Mouse (Mus musculus): ENCODE measurements at regions not wholly inside any gene's neighbourhood (a gene's known extent, or its start where the extent isn't known, plus 50 kb on each side); places are given as distances from the start of the nearest gene placed in this dataset.
"Not testable (repeated sequence)": the region's sequence is repeated elsewhere in the genome, so short reads cannot be mapped to it uniquely, and the experiment has no call there.

DNA sequence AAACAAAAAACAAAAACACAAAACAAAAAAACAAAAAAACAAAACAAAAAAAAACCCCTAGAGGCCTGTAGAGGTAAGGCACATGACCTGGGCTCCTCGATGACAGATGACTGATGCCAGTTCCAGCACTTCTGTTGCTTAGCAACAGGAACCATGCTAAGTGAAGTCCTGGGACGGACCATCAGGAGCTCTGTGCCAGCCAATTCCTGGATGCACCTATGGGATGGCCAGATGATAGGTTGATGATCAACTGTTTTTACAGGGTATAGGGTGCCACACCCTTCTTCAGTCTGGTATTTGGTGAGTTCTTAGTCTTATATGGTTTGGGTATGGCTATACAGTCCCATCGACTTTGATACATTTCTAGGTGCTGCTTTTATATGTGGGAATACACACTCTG lies 209.9 kb downstream of the Med10 start:
- CTCF ChIA-PET, result no interaction called here

GRCm38 (mm10) chr13:70015183-70015582 lies 213.0 kb downstream of the Med10 start:
- CTCF ChIA-PET, result no interaction called here

- CTCF ChIA-PET, result no interaction called here
Measured at GRCm38 (mm10) chr13:70017535-70017934, 215.3 kb downstream of the Med10 start.

DNA sequence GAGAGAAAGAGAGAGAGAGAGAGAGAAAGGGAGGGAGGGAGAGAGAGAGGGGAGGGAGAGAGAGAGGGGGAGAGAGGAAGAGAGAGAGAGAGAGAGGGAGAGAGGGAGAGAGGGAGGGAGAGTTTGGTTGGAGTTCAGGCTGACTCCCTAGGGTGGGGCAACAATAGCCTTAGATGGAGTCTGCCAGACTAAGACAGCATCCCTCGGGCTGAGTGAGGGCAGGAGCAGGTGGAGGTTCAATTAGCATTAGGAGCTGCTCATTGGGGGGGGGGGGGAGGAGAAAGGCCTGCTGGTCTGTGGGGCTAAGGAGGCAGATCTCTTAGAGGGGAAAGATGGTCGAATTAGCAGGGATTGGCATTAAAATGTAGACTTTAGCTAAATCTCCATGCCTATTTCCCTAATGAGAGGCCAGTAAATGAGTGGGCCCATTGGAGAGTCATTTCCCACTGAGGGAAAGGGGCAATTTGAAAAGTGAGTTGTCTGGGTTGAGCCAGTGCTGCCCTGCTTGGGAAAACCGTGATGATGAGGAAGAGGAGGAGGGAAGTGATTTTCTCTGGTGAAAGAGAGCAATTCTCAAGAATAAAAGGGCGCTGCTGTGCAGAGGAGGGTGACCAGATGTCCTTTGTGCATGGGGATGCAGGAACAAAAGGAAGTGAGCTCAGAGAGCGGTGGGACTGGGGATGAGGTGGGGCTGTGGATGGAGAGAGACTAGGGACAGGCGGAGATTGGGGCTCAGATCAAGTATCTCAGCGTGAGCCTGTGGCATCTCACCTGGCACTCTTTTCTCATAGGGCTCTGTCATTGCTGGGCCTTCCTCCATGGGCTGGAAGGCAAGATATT lies 218.0 kb downstream of the Med10 start:
- CTCF ChIA-PET, result no interaction called here

DNA sequence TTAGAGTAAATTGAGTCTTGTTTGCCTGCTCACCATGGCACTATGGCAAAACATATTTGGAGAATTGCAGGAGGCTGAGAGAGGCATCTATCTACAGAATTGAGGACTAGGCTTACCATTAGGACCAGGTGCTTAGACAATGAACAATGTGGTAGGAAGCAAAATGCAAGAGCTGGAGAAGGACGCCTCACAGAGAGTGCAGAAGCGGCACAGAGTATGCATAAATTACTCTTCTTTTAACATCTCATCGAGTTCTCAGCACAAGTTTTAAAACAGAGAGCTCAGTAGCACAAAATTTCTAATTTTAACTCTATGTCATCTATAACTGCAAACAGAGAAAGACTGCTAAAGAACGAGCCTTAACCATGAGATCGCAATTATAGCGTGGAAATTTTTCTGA lies 231.1 kb downstream of the Med10 start:
- CTCF ChIA-PET, result no interaction called here

DNA sequence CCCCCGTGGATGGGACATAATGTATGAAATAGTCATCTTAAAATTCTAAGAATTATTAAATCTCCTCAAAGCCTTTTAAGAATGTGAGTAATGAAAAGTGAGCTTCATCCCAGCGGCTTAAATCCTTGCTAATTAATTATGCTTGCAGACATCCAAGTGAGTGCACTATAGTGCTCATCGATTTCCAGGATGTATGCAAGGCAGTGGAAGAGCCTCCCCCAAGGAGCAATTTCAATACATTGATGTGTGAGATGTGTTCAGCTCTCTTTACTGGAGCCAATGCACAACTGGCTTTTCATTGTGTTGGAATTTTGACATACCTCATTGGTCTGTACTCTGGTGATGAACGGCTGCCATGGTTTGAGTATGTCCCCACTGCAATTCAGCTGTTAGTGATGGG lies 231.6 kb downstream of the Med10 start:
- CTCF ChIA-PET, result no interaction called here

GRCm38 (mm10) chr13:70037985-70038667 lies 235.9 kb downstream of the Med10 start:
- CTCF ChIA-PET, result no interaction called here

DNA sequence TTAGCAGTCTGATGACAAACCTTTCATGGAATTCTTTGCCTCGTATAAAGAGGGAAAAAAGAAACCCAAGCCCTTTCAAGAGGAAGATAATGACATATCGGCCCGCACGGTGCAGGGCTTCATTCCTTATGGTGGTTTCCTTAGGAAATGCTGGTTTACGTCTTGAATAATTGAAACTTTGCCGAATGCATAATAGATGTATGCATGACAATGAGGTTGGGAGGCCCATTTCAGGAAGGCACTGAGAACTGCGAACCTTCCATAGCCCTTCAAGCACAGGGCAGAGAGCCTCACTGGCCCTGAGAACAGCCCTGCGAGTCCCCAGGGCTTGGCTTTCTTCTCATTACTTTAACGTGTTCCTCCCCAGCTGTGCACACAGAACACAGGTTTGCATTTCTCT lies 255.7 kb downstream of the Med10 start:
- CTCF ChIA-PET, result no interaction called here

- CTCF ChIA-PET, result no interaction called here
Measured at GRCm38 (mm10) chr13:70061363-70061945, 259.3 kb downstream of the Med10 start.

- CTCF ChIA-PET, result no interaction called here
Measured at GRCm38 (mm10) chr13:70073655-70074054, 271.5 kb downstream of the Med10 start.

- CTCF ChIA-PET, result no interaction called here
Measured at GRCm38 (mm10) chr13:70075353-70075752, 273.2 kb downstream of the Med10 start.

DNA sequence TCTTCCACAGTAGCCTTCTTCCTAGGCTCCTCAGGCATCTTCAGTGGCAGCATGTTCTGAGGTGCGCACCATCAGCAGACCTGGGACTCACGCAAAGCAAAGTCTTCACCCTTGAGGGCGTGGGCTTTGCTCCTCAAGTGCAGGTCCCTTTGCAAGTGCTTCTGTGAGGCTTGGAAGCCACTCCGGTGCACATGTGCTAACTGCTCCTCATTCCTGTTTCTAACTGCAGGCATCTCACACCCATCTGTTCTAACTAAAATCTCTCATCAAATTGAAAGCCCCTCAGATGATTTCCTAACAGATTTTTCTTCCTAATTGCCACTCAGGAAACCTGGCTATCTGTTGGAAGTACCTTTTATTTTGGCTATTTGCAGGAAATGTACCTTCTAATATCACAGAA lies 278.9 kb downstream of the Med10 start:
- CTCF ChIA-PET, result no interaction called here

DNA sequence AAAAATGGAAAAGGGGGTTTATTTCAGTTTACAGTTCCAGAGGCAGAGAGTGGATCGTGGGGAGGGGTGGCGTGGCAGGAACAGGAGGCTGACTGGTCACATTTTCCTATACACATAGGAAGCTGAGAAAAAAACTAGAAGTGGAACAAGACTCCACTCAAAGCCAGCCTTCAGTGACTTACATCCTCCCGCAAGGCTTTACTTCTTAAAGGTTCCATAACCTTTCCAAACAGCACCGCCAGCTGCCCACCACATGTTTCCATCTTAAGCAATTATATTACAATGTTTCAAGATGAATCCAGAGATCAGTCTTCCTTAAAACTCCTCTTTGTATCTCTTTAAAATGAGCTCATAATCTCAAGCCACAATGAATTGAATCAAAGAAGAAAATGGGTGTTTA lies 290.7 kb downstream of the Med10 start:
- CTCF ChIA-PET, result no interaction called here

GRCm38 (mm10) chr13:70093970-70094369 lies 291.8 kb downstream of the Med10 start:
- CTCF ChIA-PET, result no interaction called here

DNA sequence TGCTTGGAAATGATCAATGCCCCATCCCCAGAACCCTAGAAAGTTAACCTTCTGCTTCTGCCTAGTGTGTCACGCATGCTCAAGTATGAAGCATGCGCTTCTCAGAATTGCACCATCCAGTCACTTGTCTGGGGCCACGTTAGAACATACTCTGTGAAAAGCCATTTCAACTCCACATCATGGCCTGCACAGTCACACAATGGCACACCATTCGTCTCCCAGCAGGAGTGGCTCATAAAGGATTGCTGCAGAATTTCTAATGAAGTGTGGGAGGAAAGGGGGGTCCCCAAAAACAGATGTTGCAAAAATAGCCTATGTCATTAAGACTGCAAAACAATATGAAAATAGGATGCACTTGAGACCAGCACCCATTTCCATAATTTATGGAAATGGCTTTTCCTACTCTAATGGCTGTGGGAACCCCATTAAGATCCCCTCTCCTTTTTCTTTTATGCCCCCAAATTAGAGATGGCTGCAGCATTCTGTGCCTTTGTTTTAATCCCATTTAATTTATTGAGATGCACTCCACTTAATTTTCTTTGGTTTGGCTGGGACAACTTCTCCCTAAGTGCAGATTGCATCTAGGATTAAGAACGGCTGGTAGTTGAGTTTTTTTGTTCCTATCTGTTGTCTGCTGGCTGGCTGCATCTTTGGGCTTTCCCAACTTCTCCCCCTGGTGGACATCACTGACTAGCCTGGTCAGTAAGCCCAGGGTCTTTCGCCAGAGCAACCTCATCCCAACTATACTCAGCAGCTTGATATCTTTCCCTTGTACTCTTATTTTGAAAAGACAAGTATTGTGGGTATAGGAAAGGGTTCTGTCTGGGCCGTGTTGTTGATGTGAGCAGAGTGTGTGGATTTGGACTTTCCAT lies 294.5 kb downstream of the Med10 start:
- CTCF ChIA-PET, result no interaction called here

DNA sequence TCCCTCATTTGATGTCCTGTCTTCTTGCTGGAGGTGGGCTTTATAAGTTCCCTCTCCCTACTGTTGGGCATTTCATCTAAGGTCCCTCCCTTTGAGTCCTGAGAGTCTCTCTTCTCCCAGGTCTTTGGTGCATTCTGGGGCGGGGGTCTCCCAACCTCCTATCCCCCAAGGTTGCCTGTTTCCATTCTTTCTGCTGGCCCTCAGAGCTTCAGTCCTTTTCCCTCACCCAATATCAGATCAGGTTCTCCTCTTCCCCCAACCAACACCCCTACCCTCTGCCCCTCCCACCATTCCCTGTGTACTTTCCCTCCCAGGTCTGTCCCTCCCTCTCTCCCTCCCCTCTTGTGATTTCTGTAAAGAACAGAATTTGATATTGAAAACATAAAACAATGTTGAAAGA lies 297.9 kb downstream of the Med10 start:
- CTCF ChIA-PET, result not testable (repeated sequence)

GRCm38 (mm10) chr13:70103021-70103420 lies 300.8 kb downstream of the Med10 start:
- CTCF ChIA-PET, result no interaction called here

GRCm38 (mm10) chr13:70103491-70103890 lies 301.3 kb downstream of the Med10 start:
- CTCF ChIA-PET, result not testable (repeated sequence)

DNA sequence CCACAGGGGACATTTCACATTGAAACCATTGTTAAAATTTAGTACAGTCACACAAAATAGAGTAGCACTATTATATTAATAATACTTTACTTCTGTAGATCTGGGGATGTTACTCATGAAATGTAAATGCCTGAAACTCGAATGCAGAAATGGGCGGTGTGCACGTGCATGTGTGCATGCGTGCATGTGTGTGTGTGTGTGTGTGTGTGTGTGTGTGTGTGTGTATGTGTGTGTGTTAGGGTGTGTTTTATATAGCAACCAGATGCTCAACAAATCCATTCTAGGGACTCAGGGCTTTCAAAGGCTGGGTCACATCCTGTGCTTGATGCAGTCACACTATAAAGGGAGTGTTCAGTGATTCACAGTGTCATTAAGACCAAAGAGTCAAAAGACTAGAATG lies 301.7 kb downstream of the Med10 start:
- CTCF ChIA-PET, result no interaction called here

GRCm38 (mm10) chr13:70115576-70115975 lies 313.4 kb downstream of the Med10 start:
- CTCF ChIA-PET, result no interaction called here

DNA sequence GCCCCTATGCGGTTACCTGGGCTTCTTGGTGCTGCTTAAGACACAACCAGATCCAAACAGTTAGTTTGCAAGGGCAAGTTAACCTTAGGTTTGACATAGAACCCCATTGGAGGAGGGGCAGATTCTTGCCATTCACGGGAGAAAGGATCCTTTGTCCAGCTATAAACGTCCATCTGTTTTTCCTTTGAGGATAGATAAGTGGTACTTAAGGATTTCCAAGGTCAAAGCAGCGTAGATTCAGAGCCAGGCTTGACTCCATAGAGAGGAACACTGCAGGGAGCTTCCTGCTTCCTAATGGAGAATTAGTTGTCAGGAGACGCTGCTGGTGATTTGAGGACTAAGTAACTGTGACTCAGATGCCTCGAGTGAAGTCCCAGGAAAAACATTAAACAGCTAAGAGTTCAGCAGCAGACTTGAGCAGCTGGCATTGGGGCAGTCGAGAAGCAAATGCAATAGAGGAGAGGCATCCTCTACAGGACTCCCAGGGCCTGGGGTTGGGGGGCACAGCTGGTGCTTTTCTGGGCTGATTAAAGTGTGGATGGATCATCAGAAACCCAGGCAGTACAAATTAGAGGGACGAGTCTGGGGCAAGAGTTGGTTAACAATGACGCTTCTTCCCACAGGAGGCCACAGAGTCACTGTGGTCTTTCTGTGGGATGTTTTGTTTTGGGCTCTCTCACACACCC lies 322.8 kb downstream of the Med10 start:
- CTCF ChIA-PET, result no interaction called here

GRCm38 (mm10) chr13:70127310-70127709 lies 325.1 kb downstream of the Med10 start:
- CTCF ChIA-PET, result no interaction called here
